Mouse (Mus musculus) neural tube, embryonic 13.5 days (tissue): ENCODE data around the gene Gucy2e. TPM values are rescaled to one million over a fixed set of nuclear protein-coding genes. Genes with fewer than 3 reads are reported as not detected.

Experiments
- polyA plus RNA-seq: library from polyadenylated mRNA; unstranded; fragments of >200 nt; fragmentation: Nextera tagmentation; extraction: Ambion mirVana; gene quantifications from 2 replicates; pipeline ENCODE4 v1.2.1, GENCODE M21; 2015

The Gucy2e gene
- polyA plus RNA-seq, 1 experiment from 2014 or later: 0.21 TPM

Other genes with a start within 250 kb of the Gucy2e start
- 19.1 and 21.9 TPM in 2 replicates for gene Pfas, start 228.6 kb downstream of the Gucy2e start, polyA plus RNA-seq
- gene Ctc1, start 221.1 kb downstream of the Gucy2e start, polyA plus RNA-seq: 49.6 and 52.8 TPM in 2 replicates
- gene Aurkb, start 191.4 kb downstream of the Gucy2e start, polyA plus RNA-seq: 22.7 and 33.0 TPM in 2 replicates
- 14.7 and 16.8 TPM in 2 replicates for gene Borcs6, start 177.3 kb downstream of the Gucy2e start, polyA plus RNA-seq
- 28.4 and 29.2 TPM in 2 replicates for gene Tmem107, start 166.2 kb downstream of the Gucy2e start, polyA plus RNA-seq
- 268 and 282 TPM in 2 replicates for gene Vamp2, start 148.5 kb downstream of the Gucy2e start, polyA plus RNA-seq
- 8.0 and 8.4 TPM in 2 replicates for gene Per1, start 141.8 kb downstream of the Gucy2e start, polyA plus RNA-seq
- 0.61 TPM in 1 of 2 replicates, not detected in the other for gene Hes7, start 116.6 kb downstream of the Gucy2e start, polyA plus RNA-seq
- 0.18 and 0.32 TPM in 2 replicates for gene 9130213A22Rik, start 114.4 kb downstream of the Gucy2e start, polyA plus RNA-seq
- gene Aloxe3, start 111.1 kb downstream of the Gucy2e start, polyA plus RNA-seq: 0.59 and 1.2 TPM in 2 replicates
- 0.22 and 0.23 TPM in 2 replicates for gene Alox12b, start 80.0 kb downstream of the Gucy2e start, polyA plus RNA-seq
- 0.17 TPM in 1 of 2 replicates, not detected in the other for gene Alox8, start 39.2 kb downstream of the Gucy2e start, polyA plus RNA-seq
- 20.9 and 21.0 TPM in 2 replicates for gene Cntrob, start 86.7 kb upstream of the Gucy2e start, polyA plus RNA-seq
- 225 and 229 TPM in 2 replicates for gene Trappc1, start 86.9 kb upstream of the Gucy2e start, polyA plus RNA-seq
- 5.5 and 5.7 TPM in 2 replicates for gene Kcnab3, start 89.2 kb upstream of the Gucy2e start, polyA plus RNA-seq
- 131 and 136 TPM in 2 replicates for gene Rnf227, start 103.4 kb upstream of the Gucy2e start, polyA plus RNA-seq
- gene Chd3, start 132.4 kb upstream of the Gucy2e start, polyA plus RNA-seq: 82.3 and 84.6 TPM in 2 replicates
- gene Naa38, start 158.5 kb upstream of the Gucy2e start, polyA plus RNA-seq: 112 and 117 TPM in 2 replicates
- gene Cyb5d1, start 158.6 kb upstream of the Gucy2e start, polyA plus RNA-seq: 36.2 and 39.2 TPM in 2 replicates
- gene Tmem88, start 161.2 kb upstream of the Gucy2e start, polyA plus RNA-seq: 7.8 and 8.4 TPM in 2 replicates
- 44.8 and 47.4 TPM in 2 replicates for gene Kdm6b, start 176.6 kb upstream of the Gucy2e start, polyA plus RNA-seq